Mouse (Mus musculus) left cerebral cortex, adult 18-20 months (tissue): ENCODE results near the gene Ripk4. TPM values are rescaled to one million over a fixed set of nuclear protein-coding genes. Genes with fewer than 3 reads are reported as not detected.

Source experiments
- DNase-seq, 2 experiments: peaks; one replicate each; pipeline ENCODE4 v3.0.0; 2021 to 2022; ENCODE audit warnings: low spot score in 2 of 2, mixed read lengths in 1 of 2
- total RNA-seq, 2 experiments: library from RNA; stranded (reverse); gene quantifications; 2 replicates each; pipeline ENCODE4 v1.2.3; 2021

Gene Ripk4
- total RNA-seq, 2 experiments from 2014 or later = 0.58 to 0.77 TPM

GRCm38 (mm10) chr16:97738030-97738429 lies 25.6 kb downstream of the Ripk4 start:
- no peak for DNase-seq

- no peak for DNase-seq
Measured at GRCm38 (mm10) chr16:97736562-97736961, 27.0 kb downstream of the Ripk4 start.

- no peak for DNase-seq
Measured at GRCm38 (mm10) chr16:97734760-97735322, 28.7 kb downstream of the Ripk4 start.

- DNase-seq = no peak
Measured at GRCm38 (mm10) chr16:97733599-97733998, 30.0 kb downstream of the Ripk4 start.

GRCm38 (mm10) chr16:97730321-97730720 lies 33.3 kb downstream of the Ripk4 start:
- DNase-seq = no peak

GRCm38 (mm10) chr16:97726436-97726835 lies 37.2 kb downstream of the Ripk4 start:
- DNase-seq = no peak

GRCm38 (mm10) chr16:97720093-97720492 lies 43.5 kb downstream of the Ripk4 start:
- no peak for DNase-seq

GRCm38 (mm10) chr16:97719392-97719983 lies 44.1 kb downstream of the Ripk4 start:
- DNase-seq = no peak

- DNase-seq = no peak
Measured at GRCm38 (mm10) chr16:97716567-97716966, 47.0 kb downstream of the Ripk4 start.

DNA sequence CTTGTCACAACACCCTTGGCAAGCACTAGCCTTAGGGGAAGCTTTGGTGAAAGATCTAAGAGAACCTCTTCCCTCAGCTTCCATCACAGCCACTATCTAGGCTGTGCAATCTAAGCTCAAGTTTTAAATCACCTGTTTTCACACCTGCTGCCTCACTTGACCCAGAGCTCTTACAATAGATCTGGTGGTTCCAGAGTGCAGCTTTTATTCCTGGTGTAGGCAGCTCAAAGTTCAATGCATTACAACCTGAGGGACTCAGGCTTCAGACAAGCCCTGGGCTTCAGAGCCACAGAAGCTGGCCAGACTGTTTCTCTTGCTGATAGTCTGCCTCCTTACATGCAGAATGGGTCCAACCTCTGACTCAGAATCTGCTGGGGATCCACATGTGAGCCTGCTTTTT lies 51.5 kb downstream of the Ripk4 start:
- no peak for DNase-seq

- no peak for DNase-seq
Measured at GRCm38 (mm10) chr16:97701871-97702270, 61.7 kb downstream of the Ripk4 start.

GRCm38 (mm10) chr16:97697769-97698168 lies 65.8 kb downstream of the Ripk4 start:
- peak in 1 of 2 experiments; percentile 6 for DNase-seq

- DNase-seq = no peak
Measured at GRCm38 (mm10) chr16:97695709-97696108, 67.9 kb downstream of the Ripk4 start.

Other genes starting within 250 kb of the Ripk4 start
- not detected for gene Fam3b, start 249.0 kb downstream of the Ripk4 start, total RNA-seq
- not detected for gene Tmprss2, start 152.6 kb downstream of the Ripk4 start, total RNA-seq
- gene Prdm15, start 88.1 kb upstream of the Ripk4 start, total RNA-seq = 10 to 100 TPM; 17.9 to 19.3 TPM
- 10 to 100 TPM; 11.0 to 15.6 TPM for gene C2cd2, start 198.8 kb upstream of the Ripk4 start, total RNA-seq
- 10 to 100 TPM; 26.9 to 34.7 TPM for gene Zbtb21, start 198.8 kb upstream of the Ripk4 start, total RNA-seq
- 10 to 100 TPM; 21.4 to 24.2 TPM for gene B230307C23Rik, start 233.5 kb upstream of the Ripk4 start, total RNA-seq